Mouse (Mus musculus) E14TG2a.4 (cell line): ENCODE data around the gene I0C0044D17Rik.
"Not testable (repeated sequence)": the region's sequence is repeated elsewhere in the genome, so short reads cannot be mapped to it uniquely, and the experiment has no call there.

ENCODE experiments used
- CTCF ChIP-seq: conservative IDR thresholded peaks from 2 replicates; pipeline ENCODE4 v1.5.1; 2014; ENCODE audit warnings: low read length
- NANOG ChIP-seq: IDR thresholded peaks from 2 replicates; pipeline ENCODE4 v1.6.1; 2014; ENCODE audit warnings: borderline replicate concordance, low read length, mixed read lengths
- POU5F1 ChIP-seq: IDR thresholded peaks from 2 replicates; pipeline ENCODE4 v1.6.1; 2014; ENCODE audit warnings: low read length, borderline replicate concordance

DNA sequence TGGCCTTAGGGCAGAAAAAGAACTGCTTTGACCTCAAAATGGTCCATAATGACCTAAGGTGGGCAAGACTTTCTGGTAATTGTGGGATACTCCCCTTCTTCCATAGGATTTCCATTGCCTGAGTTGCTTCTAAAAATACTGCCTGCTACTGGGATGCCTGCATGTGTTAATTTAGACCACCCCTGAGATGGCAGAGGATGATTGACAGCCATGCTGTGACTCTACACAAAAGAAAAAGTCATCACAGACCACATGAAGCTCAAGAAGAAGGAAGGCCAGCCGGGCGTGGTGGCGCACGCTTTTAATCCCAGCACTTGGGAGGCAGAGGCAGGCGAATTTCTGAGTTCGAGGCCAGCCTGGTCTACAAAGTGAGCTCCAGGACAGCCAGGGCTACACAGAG, 17.6 kb upstream of the I0C0044D17Rik start:
- TF ChIP-seq CTCF, POU5F1, NANOG: not testable (repeated sequence)
